Mouse (Mus musculus) frontal cortex, postnatal 36 days (tissue): Measurements from ENCODE around the gene Plcg2.
A peak's percentile ranks its signal among the peaks of the same experiment; 100 is the strongest.

Source experiments
- DNase-seq, 2 experiments: peaks; one replicate each; pipeline ENCODE4 v3.0.0; 2022; ENCODE audit warnings: low spot score in 2 of 2

The Plcg2 gene

DNA sequence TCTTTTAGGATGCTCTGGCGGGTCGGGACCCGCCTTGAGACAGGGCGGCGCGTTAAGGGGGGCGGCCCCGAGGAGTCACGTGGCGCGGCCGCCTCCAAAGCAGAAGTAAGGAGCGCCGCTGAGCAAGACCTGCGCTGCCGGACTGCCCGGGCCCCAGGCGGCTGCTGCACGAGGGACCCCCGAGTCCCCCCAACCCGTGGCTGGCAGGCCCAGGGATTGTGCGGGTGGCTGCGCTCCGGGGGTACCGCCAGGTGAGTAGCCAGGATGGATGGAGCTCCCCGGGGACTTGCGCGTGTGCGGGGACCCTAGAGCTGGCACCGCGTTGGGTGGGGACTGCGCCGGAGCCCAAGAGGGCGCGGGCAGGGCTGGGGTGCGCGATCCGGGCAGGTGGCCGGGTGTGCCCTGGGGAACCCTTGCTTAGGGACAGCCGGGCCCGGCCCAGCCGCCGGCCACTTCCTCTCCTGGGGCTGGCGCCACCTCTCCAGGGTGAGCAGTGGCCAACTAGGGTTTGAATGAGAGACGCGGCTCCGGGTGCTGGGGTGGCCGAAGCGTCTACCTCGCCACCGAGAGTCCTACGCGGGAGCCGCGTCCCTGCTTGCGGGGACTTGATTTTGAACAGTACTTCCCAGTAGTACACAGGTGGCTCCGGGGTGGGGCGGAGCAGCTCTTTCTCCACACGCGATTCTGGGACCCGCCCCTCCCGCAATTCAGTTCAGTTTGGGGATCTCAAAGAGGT is at the start of gene Plcg2:
Plcg2 (plus strand) TSS at position 113 of the 736 bp plus-strand sequence.
- DNase-seq, result no peak

DNA sequence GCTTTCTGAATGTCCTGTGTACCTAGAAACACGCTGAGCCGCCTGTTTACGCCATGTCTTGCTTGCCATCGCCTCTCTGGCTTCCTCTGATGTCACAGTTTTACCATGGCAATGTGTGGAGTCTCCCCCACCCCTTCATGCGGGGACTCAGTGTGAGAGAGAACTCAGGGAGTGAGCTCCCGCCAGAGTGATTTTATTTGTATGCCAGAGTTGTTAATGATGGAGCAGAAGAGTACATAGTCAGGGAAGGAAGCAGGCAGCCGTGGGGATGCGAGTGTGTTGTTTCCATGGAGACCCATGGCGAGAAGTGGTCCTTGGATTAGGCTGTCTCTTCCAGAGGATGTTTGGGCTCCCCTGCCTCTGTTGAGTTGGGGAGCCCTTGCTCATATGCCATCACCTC is 47.0 kb upstream of the Plcg2 start:
- DNase-seq, result peak in 1 of 2 experiments; percentile 55

DNA sequence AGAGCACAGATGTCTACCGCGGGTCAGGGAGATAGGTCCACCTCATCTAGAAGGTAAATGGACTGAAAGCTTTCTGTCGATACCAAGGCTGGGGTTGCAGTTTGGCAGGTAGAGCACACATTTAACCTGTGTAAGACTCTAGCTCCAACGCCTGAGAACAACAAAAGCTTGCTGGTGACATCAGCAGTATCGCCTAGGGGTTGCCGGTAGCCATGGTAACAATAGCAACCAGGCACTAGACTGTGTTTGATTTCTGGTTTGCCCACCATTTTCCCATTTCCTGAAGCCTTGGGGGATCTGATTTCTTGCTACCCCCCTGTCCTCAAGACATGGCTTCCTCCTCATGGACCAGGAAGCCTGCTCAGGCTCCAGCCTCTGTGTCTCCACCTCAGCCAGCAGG is 44.1 kb upstream of the Plcg2 start:
- no peak for DNase-seq

DNA sequence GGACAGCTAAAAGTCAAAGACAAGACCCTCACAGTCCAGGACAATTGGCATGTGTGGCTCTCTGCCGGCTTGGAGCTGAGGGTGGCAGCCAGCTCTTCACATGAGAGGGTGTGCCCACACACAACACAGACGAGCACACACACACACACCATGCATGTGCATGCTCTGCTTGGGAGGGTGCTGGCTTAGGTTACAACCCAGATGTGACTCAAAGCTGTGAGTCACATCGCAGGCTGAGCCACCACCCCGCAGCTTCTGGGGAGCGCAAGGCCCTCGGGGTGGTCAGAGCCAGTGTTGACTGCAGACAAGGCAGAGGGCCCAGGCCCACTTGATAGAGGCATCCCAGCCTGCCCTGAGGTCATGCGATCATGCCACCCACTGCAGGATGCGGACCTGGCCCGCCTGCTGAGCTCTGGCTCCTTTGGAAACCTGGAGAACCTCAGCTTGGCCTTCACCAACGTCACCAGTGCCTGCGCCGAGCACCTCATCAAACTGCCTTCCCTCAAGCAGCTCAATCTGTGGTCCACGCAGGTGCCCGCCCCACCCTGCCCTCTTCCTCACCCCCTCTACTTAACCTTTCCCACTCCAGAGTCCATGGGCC is 43.5 kb upstream of the Plcg2 start:
- DNase-seq, result no peak

DNA sequence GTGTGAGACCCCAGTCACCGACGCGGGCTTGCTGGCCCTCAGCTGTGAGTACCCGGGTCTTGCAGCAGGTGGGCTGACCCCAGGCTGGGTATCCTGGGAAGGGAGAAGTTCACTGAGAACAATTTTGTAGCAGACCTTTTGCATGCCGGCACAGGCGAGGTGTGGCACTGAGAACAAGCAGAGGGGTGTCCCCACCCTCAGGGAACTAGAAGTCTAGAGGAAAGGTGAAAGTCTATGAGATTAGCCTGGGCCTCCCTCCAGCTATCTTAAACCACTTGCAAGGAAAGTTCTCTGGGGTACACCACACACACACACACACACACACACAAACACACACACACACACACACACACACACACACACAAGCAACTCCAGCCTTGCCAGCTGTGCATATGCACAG is 42.4 kb upstream of the Plcg2 start:
- no peak for DNase-seq

DNA sequence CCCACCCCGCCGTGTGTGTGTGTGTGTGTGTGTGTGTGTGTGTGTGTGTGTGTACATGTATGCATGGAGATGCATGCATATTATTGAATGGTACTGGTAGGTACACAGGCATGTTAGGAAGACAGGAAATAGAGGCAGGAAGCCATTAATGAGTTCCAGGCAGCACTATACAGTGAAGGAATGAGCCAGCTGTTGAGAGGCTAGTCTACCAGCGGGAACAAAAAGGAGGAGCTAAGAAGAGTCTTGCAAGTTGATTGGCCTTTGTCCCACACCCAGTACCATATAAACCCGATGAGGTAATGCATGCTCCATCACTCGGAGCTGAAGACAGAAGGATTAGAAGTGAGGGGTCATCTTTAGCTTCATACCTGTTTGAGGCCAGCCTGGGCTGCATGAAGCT is 39.7 kb upstream of the Plcg2 start:
- no peak for DNase-seq

DNA sequence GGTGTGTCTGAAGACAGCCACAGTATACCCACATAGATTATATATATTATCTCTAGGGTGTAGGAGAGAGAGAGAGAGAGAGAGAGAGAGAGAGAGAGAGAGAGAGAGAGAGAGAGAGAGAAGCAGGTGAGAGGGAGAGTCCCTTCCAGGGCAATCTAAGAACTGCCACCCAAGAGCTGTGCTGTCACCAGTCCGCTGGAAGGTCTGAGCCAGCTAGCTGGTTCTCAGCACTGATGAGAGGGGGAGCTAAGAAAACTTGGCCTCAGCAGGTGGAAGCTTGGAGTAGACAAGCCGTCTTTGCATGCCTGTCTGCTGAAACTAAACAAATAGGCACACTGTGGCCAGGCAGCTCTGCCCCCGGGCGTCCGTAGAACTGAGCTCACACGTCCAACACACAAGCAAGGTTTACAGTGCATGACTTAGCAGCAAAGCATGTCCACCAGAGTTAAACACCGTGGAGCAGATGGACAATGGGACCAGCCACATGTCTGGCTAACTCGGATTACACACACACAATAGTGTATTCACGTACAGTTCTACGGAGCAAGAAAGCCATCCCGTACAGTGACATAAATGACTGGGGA is 35.3 kb upstream of the Plcg2 start:
- DNase-seq, result no peak

DNA sequence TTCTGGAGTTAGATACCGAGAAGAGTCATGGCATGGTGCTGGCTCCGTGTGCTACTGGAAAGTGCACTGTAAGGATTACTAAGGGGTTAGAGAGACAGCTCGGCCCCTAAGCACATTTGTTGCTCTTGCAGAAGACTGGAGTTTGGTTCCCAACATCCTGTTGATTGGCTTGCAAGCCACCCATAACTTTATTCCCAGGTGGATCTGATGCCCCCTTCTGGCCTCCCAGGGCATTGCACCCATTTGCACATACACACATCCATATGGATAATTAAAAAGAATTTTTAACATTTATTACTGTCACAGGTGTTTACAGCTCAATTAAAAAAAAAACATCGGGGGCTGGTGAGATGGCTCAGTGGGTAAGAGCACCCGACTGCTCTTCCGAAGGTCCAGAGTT is 33.6 kb upstream of the Plcg2 start:
- DNase-seq, result no peak

DNA sequence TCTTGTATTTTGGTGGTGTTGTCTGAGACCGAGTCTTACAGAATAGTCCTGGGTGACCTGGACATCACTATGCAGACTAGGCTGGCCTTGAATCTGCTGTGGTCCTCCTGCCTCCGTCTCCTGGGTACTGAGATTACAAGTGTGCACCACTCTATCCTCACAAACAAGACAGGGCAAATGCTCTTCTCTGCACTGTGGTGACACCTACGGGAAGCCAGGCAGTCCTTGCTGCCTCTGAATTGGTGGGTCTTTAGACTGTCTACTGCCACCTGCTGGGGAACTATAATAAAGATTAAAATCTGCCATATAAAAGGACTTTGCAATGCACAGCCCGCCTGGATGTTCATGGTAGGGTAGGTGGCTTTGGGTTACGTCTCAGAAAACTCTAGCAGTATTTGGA is 32.8 kb upstream of the Plcg2 start:
- peak in 1 of 2 experiments; percentile 61 for DNase-seq

DNA sequence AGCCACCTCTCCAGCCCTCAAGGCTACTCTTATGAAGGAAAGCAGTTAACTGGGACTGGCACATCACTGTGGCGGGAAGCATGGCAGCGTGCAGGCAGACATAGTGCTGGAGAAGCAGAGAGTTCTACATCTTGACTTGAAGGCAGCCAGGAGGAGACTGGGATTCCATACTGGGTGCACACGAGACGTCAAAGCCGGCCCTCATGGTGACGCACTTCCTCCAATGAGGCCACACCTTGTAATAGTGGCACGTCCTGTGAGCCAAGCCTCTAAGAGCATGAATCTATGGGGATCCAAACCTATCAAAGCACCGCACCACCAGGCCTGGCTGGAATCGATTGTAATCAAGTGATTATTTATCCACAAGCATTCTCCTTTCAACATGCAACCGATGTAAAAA is 30.6 kb upstream of the Plcg2 start:
- no peak for DNase-seq

DNA sequence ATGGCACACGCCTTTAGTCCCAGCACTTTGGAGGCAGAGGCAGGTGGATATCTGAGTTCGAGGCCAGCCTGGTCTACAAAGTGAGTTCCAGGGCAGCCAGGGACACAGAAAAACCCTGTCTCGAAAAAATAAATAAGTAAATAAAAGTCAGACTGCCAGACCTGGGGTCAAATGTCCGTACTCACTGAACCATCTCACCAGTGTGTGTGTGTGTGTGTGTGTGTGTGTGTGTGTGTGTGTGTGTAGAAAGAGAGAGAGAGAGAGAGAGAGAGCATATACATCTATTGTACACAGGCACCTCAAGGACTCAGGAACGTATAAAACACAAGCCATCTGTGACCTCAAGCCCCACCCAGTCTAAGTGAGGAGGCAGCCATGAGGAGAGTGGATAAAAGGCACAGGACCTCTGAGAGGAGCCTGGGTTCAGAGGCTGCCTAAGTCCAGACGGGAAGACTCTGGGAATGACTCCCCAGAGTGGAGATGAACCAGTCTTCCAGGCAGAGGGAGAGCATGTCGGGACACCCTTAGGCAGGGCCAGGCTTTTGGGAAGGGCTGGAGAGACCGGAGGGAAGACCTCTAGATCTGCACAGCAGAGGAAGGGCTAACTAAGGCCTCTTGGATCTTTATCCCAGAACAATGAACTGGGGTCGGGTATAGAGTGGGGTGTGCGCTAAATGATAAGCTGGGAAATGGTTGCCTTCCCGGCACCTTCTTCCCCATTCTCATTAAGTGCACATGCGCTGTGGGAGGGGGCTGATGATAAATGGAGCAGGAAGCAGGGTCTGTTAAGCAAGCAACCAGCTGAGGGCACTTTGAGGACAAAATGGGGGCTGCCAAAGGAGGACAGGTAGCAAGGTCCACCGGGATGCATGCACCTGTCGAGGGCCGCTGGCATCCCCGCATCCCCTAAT is 28.4 kb upstream of the Plcg2 start:
- no peak for DNase-seq

DNA sequence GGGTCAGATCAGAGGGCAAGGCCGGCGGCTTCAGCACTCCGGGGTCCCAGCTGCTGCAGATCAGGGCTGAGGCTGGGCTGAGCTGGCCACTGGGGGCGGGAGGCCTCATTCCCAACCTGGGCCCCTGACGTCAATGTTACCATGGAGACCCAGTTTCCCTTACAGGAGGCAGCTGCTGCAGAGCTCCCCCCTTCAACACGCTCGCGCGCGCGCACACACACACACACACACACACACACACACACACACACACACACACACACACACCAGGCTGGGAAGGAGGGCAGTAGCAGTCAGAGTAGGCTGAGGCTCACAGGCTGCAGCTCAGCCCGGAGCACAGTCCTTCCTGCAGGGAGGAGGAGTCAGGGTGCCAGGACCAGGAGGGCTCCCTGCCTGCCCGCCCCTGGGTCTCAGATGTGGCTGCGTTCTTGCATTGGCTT is 27.7 kb upstream of the Plcg2 start:
- peak; percentile 86 to 92 for DNase-seq

DNA sequence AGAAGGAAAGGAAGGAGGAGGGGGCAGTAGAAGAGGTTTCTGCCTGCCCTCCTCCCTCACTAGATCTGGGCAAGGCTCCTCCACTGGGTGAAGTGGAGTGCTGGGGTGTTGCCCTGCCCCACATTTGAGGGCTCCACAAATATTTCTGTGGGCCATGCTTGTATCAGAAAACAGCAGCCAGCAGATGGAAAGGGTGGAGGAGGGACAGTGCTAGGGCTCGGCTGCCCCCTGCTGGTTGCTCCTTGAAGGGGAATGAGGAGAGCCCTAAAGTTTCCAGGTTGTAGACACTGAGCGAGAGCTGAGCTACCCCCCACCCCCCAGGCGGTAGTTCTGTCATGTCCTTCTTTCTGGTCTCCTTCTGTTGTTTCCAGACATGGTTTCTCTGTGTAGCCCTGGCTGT is 26.9 kb upstream of the Plcg2 start:
- peak; percentile 74 to 77 for DNase-seq

DNA sequence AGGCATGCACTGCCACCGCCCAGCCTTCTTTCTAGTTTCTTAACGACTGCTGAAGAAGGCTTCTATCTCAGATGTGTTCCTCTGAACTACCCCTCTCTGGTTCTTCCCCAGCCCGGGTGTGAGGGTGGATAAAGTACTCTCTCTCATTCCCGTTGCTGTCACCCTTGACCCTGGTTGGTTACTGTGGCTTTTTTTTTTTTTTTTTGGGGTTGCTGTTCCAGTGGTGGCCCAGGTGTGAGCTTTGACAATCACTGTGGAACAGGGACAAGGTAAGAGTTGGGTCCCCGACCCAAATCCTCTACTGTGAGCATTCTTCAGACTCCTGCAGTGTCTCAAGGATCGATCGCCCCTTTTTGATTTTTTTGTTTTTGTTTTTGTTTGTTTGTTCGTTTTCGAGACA is 26.4 kb upstream of the Plcg2 start:
- DNase-seq, result no peak

DNA sequence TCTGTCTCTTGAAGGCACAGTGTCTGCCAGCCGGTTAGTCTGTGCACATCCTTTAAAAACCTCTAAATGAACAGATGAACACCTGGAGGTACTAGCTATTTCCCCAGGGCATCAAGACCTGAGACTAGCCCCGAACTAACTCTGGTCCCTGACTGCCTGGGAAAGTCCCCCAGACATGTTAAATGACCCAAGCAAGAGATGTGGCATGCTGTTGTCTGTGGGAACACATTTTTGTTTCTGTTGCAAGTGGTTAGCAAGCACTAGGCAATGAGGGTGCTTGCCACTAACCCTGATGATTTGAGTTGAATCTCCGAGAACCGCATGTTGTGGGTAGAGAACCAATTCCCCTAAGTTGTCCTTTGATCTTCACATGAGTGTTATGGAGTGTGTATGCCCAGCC is 25.8 kb upstream of the Plcg2 start:
- no peak for DNase-seq

DNA sequence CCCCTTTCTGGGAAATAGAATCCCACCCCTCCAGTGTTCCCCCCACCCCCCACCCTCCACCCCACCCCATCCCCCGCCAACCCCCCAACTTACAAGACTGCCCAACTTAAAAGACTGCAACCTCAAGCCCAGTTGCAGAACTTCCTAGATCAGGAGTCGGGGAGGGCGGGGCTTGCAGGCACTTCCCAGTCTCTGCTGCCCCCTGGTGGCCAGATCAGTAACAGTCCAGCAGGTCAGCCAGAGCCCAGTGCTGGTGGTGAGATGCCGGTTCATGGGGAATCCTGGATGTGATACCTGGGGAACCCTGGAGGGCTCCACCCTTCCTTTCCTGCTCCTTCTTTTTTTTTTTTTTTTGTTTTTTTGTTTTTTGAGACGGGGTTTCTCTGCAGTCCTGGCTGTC is 23.1 kb upstream of the Plcg2 start:
- peak; percentile 90 to 91 for DNase-seq

DNA sequence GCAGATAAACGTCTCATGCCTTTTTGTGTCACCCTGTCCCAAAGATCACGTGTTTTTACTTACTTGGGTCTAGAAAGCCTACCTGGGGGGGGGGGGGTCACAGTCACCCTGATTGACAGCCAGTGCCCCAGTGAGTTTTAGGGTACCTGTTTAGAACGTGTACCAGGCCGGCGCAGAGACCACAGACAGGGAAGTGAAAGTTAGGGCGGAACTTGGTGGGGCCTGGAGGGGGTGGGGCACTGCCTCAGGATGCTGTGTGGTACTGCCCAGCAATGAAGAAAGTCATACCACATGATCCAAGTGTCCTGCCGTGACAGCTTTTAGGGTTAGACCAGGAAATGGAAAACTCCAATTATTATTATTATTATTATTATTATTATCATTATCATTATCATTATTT is 22.3 kb upstream of the Plcg2 start:
- no peak for DNase-seq

DNA sequence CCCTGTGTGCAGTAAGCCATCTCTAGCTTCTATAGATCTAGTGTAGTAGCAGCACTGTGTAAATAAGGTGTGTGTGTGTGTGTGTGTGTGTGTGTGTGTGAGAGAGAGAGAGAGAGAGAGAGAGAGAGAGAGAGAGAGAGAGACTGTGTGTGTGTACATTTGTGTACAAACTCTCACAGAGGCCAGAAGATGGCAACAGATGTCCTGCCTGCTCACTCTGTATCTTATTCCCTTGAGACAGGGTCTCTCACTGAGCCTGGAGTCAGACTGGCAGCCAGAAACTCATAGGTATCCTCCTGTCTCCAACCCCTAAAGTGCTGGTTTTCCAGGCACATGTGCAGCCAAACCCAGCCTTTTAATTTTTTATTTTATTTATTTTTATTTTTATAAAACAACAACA is 20.0 kb upstream of the Plcg2 start:
- no peak for DNase-seq

DNA sequence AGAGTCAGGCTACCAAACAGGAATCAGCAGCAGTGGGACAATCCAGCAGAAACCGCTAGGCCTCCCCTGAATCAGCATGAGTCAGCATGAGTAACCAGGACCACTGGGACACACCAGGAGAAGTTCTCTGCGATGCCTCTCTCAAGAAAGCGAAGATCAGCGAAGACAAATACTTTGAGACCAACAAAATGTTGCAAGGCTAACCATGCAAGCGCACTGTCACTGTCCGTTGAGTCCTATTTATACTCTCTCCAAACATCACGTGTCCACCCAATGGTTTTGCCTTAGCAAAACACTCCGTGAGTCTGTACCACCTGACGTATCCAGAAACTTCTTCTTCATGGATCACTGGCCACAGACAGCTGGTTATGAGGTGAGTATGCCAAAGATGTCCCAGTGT is 18.1 kb upstream of the Plcg2 start:
- DNase-seq, result no peak

DNA sequence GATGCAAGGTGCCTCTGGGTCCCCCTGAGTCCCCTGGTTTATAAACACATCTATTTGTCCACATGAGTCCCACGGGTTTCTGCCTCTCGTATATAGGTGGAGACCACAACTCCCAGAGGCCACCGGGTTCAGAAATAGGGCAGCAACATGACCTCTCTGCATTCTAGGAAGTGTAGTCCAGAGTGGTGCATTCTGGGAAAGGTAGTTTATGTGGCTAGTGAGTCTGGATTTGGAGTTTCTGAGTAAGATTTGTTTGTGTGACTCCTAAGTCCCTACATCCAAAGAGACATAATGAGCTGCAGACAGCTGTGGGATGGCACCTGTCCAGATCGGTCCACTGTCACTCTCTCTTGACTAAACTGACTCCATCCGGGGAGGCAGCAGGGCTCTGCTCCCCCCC is 17.6 kb upstream of the Plcg2 start:
- no peak for DNase-seq

DNA sequence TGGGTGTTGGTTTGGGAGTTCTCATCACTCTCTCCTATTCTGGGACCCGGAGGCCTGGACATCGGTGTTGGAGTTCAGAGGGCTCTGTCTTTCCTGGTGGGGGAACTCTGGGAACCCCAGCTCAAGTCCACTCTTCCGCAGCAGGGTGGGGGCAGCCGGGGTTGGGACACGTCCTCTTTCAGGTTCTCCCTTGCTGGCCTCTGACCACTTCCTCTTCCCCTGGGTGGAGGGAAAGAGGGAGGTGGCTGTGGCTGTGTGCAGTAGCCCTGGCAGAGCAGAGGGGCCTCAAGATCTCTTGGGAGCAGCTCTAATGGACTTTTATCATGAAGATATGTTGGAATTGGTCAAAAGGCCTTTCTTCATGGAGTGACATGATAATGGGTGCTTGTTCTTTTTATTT is 16.3 kb upstream of the Plcg2 start:
- DNase-seq, result no peak

DNA sequence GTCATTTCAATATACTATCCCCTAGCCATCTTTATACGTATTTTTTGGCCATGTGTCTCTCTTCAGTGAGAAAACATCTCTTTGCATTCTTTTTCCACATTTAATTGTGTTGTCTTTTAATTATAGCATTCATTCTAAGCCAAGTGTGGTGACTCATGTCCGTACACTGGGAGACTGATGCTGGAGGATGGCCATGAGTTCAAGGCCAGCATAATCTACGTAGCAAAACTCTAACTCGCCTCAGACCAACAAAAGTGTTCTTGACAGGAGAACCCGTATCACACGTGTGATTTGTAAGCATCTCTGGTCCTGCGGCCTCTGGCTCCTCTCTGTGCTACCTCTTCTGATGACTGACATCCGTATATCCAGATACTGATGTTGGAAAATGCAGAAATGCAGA is 13.4 kb upstream of the Plcg2 start:
- no peak for DNase-seq
